Comparison of ENCODE assay signal across 11 mouse cellular contexts in genomic region chr1:62820170-62820569, GRCm38 (mm10).
DNase-seq lines count a peak whose midpoint lies in the region; ATAC-seq and TF ChIP-seq lines count a peak whose summit lies in the region.
"Had no signal": no experiment of that assay in that cellular context is flagged by ENCODE, and none has a peak within 500 bp of the region (broad histone marks: within the 10 kb centered on the region; RNA-seq: fewer than 3 reads in every experiment).

No protein-coding gene starts in this region.

- no peak overlapping the region for H3K4me3 ChIP-seq in embryonic fibroblast, embryonic 13.5 days (ENCODE audit: insufficient read depth, low read length)
- H3K4me3 ChIP-seq: limb, embryonic 12.5 days; myocyte had no signal

- intact Hi-C loops in left cerebral cortex, postnatal 4 days (cut with DNase I) = no loop called here
- intact Hi-C loops in gastrocnemius, postnatal 14 days (cut with DNase I; ENCODE audit: low total_unique reads) = no loop called here

- DNase-seq in cerebellum, postnatal 10 days = peak; percentile 64 to 66
- DNase-seq in cerebellum, adult 11 months = no peak
- DNase-seq in left cerebral cortex, postnatal 4 days = peak; percentile 45
- no peak for DNase-seq in left cerebral cortex, adult 18-20 months (ENCODE audit: low spot score in 2 of 2)
- DNase-seq in B cell, adult 2 months = peak; percentile 32 to 36
- DNase-seq in gastrocnemius, postnatal 14 days = no peak
- DNase-seq: heart, adult 18-20 months had no signal

- H3K4me1 ChIP-seq in embryonic fibroblast, embryonic 13.5 days (ENCODE audit: control insufficient read depth, insufficient read depth, low read length) = no peaks in the 10 kb centered on the region

- no peak overlapping the region for H3K27ac ChIP-seq in embryonic fibroblast, embryonic 13.5 days (ENCODE audit: insufficient read depth, low read length)
- H3K27ac ChIP-seq: limb, embryonic 12.5 days had no signal

- TF ChIP-seq CTCF in embryonic fibroblast, embryonic 13.5 days (IDR thresholded peaks at IDR 0.05; ENCODE audit: borderline replicate concordance, insufficient read depth, low read length) = peak; percentile 33; the same call in 1 of the 2 replicates

- no peak for ATAC-seq in monocyte, adult 5-6 weeks (replicated peaks; ENCODE audit: insufficient number of reproducible peaks, low FRiP score, low TSS enrichment, poor library complexity, severe bottlenecking)

- no peak for TF ChIP-seq POLR2A in embryonic fibroblast, embryonic 13.5 days (IDR thresholded peaks at IDR 0.05; ENCODE audit: low read depth, low read length)

Comparison
In these comparisons a context has a peak if more than half of its experiments do, and no peak if none do; other contexts are left out.
1. DNase-seq: peak in cerebellum, postnatal 10 days (2 of 2), left cerebral cortex, postnatal 4 days (single experiment) and B cell, adult 2 months (2 of 2); none in cerebellum, adult 11 months (single experiment), left cerebral cortex, adult 18-20 months (0 of 2) and gastrocnemius, postnatal 14 days (single experiment).